Mouse (Mus musculus) erythroblast, embryonic 14.5 days (primary cell): ENCODE measurements around the gene Smarcb1.

Experiments used
- GATA1 ChIP-seq: IDR thresholded peaks from 2 replicates; pipeline ENCODE4 v1.6.1; 2012; ENCODE audit warnings: low read length, inconsistent platforms, mixed read lengths
- TAL1 ChIP-seq: IDR thresholded peaks from 3 replicates; pipeline ENCODE4 v1.6.1; 2012; ENCODE audit warnings: low read length, inconsistent platforms, mixed read lengths

- TF ChIP-seq TAL1, result no peak
- TF ChIP-seq GATA1, result no peak
These were observed 73.0 kb downstream of the Smarcb1 start for GRCm38 (mm10) chr10:75848382-75848781.
